Mouse (Mus musculus) left cerebral cortex, adult 2 months (tissue): Measurements from ENCODE around the gene Rnf32. TPM values are rescaled to one million over a fixed set of nuclear protein-coding genes. Genes with fewer than 3 reads are reported as not detected.

Experiments used
- DNase-seq, 2 experiments: peaks; one replicate each; pipeline ENCODE4 v3.0.0; 2021 to 2022; ENCODE audit warnings: low spot score in 2 of 2, mixed read lengths in 1 of 2; ENCODE audit errors: extremely low spot score in 1 of 2
- H3K27ac ChIP-seq: fragments of 200-600 bp; 2 replicates; pipeline ENCODE4 v1.8.1; 2022
- H3K4me3 ChIP-seq: fragments of 200-600 bp; 2 replicates; pipeline ENCODE4 v1.8.1; 2022
- CTCF ChIP-seq: fragments of 200-600 bp; IDR thresholded peaks from 2 replicates; pipeline ENCODE4 v1.8.1; 2022; ENCODE audit warnings: antibody characterized with exemption, mild to moderate bottlenecking, moderate library complexity
- intact Hi-C: fragments of 180-260 bp; cut with DNase I; formaldehyde crosslinking; loops from one replicate; pipeline ENCODE4 v1.15.1; 2025
- long read RNA-seq, 2 experiments: library from polyadenylated mRNA; stranded (forward); transcript quantifications; one replicate each; pipeline ENCODE4 v2.0.0; 2021; ENCODE audit warnings: borderline mapping rate in 2 of 2
- total RNA-seq, 2 experiments: library from RNA; stranded (reverse); gene quantifications; 2 replicates each; pipeline ENCODE4 v1.2.3; 2021

Rnf32 gene
- 10 to 100 TPM; 13.9 to 16.3 TPM for total RNA-seq
- long read RNA-seq, experiment 1, partial matches to known transcripts, result 5 of 16 reads
- long read RNA-seq, experiment 1, other reads (novel, unspliced or antisense), result 9 of 16 reads
- long read RNA-seq, experiment 2, partial matches to known transcripts, result 0 of 9 reads
- long read RNA-seq, experiment 2, other reads (novel, unspliced or antisense), result 6 of 9 reads

GRCm38 (mm10) chr5:29195570-29196263 lies at the start of gene Rnf32:
Rnf32 (plus strand) TSS chr5:29195992.
- Histone ChIP-seq H3K4me3 (peak within 1 kb of the TSS; percentile 69), H3K27ac (peak within 1 kb of the TSS; percentile 92)
- intact Hi-C loops, result loop anchor here (2.0 kb wide), 1 partner anchor 731 kb away; no protein-coding TSS in a partner anchor
- peak; percentile 90 to 91 for DNase-seq
- no peak for TF ChIP-seq CTCF

DNA sequence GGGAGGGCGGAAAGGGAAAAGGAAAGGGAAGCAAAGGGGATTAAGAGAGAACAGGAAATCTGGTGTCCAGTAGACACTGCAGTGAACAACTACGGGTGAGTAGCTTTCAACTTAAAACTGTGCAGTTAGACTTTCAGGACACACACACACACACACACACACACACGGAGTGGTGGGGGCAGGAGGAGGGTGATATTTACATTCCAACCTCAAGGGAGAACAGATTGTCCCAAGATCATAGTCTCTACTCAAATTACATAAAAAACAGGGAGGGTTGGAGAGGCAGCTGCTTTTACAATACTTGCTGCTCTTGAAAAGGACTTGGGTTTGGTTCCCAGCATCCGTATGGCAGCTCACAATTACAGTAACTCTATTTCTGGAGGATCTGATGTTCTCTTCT lies 45.6 kb upstream of the Rnf32 start:
- Histone ChIP-seq H3K4me3 (no peak overlapping the region), H3K27ac (no peak overlapping the region)
- intact Hi-C loops, result no loop called here
- no peak for TF ChIP-seq CTCF
- no peak for DNase-seq

DNA sequence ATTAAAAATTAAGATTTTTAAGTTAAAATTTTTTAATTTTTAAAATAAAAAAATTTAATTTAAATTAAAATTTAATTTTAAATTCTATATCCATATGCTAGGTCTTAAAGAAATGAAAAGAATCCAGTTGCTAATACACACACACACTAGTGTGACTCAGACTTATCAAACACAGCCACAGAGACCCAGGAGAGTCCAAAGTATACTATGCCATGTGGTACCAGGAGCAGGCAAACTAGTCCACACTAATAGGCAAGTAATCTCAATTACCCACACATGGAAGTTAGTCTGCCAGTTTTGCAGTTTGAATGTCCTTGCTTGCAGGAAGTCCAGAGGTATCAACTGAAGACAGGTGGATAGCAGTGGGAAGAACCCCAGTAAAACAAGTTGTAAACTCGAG lies 35.9 kb upstream of the Rnf32 start:
- Histone ChIP-seq H3K4me3 (no peak overlapping the region), H3K27ac (no peak overlapping the region)
- no peak for TF ChIP-seq CTCF
- DNase-seq, result no peak
- intact Hi-C loops, result no loop called here

DNA sequence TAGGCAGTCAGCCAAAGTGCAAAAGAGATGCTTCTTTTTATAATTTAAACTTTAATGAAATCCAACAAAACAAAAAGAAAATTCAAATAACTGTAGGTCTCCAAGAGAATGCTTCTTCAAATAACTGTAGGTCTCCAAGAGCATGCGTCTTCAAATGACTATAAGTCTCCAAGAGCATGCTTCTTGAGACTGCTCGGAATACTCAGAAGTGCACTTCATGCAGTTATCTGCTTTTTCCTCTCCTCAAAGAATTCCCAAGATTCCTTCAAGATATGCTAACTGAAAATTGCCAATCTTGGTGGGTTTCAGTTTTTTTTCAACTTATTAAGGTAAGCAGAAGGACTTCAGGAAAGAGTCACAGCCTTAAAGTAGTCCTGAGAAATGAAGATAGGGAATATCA lies 28.8 kb upstream of the Rnf32 start:
- no peak for DNase-seq
- Histone ChIP-seq H3K4me3 (no peak overlapping the region), H3K27ac (no peak overlapping the region)
- no peak for TF ChIP-seq CTCF
- intact Hi-C loops, result no loop called here

- H3K27ac ChIP-seq, result no peak overlapping the region
- no peak for DNase-seq
- no peak overlapping the region for H3K4me3 ChIP-seq
- intact Hi-C loops, result no loop called here
- TF ChIP-seq CTCF, result no peak
Observed at GRCm38 (mm10) chr5:29170193-29170592, 25.6 kb upstream of the Rnf32 start.

- Histone ChIP-seq H3K4me3 (no peak overlapping the region), H3K27ac (no peak overlapping the region)
- TF ChIP-seq CTCF, result no peak
- intact Hi-C loops, result no loop called here
- no peak for DNase-seq
Observed at GRCm38 (mm10) chr5:29171165-29171564, 24.6 kb upstream of the Rnf32 start.

GRCm38 (mm10) chr5:29186798-29187197 lies 9.0 kb upstream of the Rnf32 start:
- no peak for TF ChIP-seq CTCF
- no peak for DNase-seq
- H3K4me3 ChIP-seq, result no peak overlapping the region
- intact Hi-C loops, result no loop called here
- no peak overlapping the region for H3K27ac ChIP-seq

DNA sequence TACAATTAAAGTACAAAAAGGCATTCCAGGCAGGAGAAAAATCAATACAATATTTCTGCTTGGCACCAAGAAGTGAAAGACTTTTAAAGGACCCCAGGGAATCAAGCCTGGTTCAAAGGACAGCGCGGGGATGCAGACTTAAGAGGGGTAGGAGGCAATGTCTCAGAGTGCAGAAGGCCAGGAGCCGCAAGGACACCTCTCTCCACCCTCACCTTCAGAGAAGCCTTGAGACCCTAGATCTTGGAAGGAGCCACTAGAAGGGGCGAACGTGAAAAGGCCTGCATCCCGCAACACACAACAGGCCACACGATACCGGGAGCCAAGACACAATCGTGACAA lies 592 bp upstream of the Rnf32 start:
- H3K27ac ChIP-seq, result peak overlapping the region; percentile 92
- H3K4me3 ChIP-seq, result peak overlapping the region; percentile 69
- TF ChIP-seq CTCF, result no peak
- intact Hi-C loops, result no loop called here
- DNase-seq, result no peak

- no peak for TF ChIP-seq CTCF
- no peak for DNase-seq
- peak overlapping the region; percentile 69 for H3K4me3 ChIP-seq
- peak overlapping the region; percentile 87 for H3K27ac ChIP-seq
- intact Hi-C loops, result loop anchor here (2.0 kb wide), 1 partner anchor 731 kb away; no protein-coding TSS in a partner anchor
Observed at GRCm38 (mm10) chr5:29196264-29196658, 469 bp downstream of the Rnf32 start.

- no peak for DNase-seq
- Histone ChIP-seq H3K4me3 (no peak overlapping the region), H3K27ac (no peak overlapping the region)
- no peak for TF ChIP-seq CTCF
- intact Hi-C loops, result loop anchor here (2.0 kb wide), 1 partner anchor 732 kb away; no protein-coding TSS in a partner anchor
Observed at GRCm38 (mm10) chr5:29197187-29197586, 1.4 kb downstream of the Rnf32 start.

DNA sequence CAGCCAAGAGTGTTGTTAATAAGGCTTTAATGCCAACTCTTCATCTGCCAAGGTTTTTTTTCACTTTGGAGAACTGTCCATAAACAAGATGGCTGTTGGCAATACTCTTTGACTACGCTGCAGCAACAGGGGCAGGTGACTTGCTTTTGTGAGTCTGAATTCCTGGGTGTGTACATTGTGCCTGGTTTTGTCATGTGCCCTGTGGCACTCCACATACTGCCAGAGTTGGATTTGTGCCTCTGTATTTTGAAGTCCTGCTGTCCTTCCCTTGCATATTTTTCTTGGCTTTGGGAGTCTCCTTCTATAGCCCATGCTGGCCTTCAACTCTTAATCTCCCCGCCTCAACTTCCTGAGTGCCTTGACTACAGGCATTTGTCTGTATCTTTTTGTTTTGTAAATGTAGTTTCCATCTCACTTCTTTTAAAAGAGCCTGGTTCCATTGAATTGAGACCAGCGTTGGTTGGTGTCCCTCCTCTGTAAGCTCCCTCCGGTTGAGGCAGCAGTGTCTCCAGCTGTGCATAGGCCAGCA lies 3.2 kb downstream of the Rnf32 start:
- no peak for TF ChIP-seq CTCF
- intact Hi-C loops, result no loop called here
- H3K4me3 ChIP-seq, result no peak overlapping the region
- H3K27ac ChIP-seq, result no peak overlapping the region
- DNase-seq, result no peak

- no peak overlapping the region for H3K4me3 ChIP-seq
- DNase-seq, result no peak
- intact Hi-C loops, result no loop called here
- H3K27ac ChIP-seq, result no peak overlapping the region
- no peak for TF ChIP-seq CTCF
Observed at GRCm38 (mm10) chr5:29199868-29200267, 4.1 kb downstream of the Rnf32 start.

- Histone ChIP-seq H3K27ac (no peak overlapping the region), H3K4me3 (no peak overlapping the region)
Observed at GRCm38 (mm10) chr5:29205690-29206089, 9.9 kb downstream of the Rnf32 start.

More at GRCm38 (mm10) chr5:29205690-29206089, 9.9 kb downstream of the Rnf32 start:
- TF ChIP-seq CTCF, result no peak
- intact Hi-C loops, result no loop called here
- DNase-seq, result no peak
